Mouse (Mus musculus): ENCODE measurements around the gene Spryd4.

DNA sequence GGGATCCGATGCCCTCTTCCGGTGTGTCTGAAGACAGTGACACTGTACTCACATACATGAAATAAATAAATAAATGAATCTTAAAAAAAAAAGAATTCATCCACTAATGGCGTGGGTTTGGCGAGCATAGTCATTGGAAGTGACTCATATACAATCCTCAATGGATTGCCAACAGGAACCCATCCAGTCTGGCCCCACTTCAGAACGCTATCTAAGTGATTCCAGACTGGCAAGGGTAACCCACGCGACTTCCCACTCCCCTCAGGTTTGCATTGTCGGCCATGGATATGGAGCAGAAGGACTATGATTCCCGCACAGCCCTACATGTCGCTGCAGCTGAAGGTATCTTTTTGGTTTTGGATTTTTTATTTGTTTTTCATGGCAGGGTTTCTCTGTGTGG, 3.3 kb downstream of the Spryd4 start:
- TF ChIP-seq CTCF (IDR thresholded peaks at IDR 0.05; ENCODE audit: extremely low read depth, insufficient read length, insufficient replicate concordance, low read depth, low read length) (no peak), POLR2A (IDR thresholded peaks at IDR 0.05; ENCODE audit: low read depth, low read length) (no peak)
